Mouse (Mus musculus): ENCODE data around the gene Smarcd1. TPM values are rescaled to one million over a fixed set of nuclear protein-coding genes. Genes with fewer than 3 reads are reported as not detected.

Smarcd1 gene
- polyA plus RNA-seq, 1 experiment from 2014 or later: 34.0 TPM

GRCm38 (mm10) chr15:99708176-99708575 lies 6.2 kb downstream of the Smarcd1 start:
- peaks cover 15% of the 10 kb centered on the region for H3K4me1 ChIP-seq (replicated peaks)
- H3K36me3 ChIP-seq: peaks cover 53% of the 10 kb centered on the region
- H3K4me2 ChIP-seq (replicated peaks): no peak overlapping the region
- no peak for ATAC-seq
- H3K27me3 ChIP-seq (replicated peaks): no peaks in the 10 kb centered on the region
- no peak overlapping the region for H3K9ac ChIP-seq
- H3K4me3 ChIP-seq (replicated peaks): no peak overlapping the region
- no peak overlapping the region for H3K27ac ChIP-seq
- H3K9me3 ChIP-seq: no peaks in the 10 kb centered on the region
- 92% methylated on average over 13 of the region's 13 CpGs for WGBS

- 86% methylated on average over 10 of the region's 10 CpGs for WGBS
- Histone ChIP-seq H3K9me3 (no peaks in the 10 kb centered on the region), H3K27ac (no peak overlapping the region), H3K4me2 (replicated peaks) (no peak overlapping the region), H3K4me3 (replicated peaks) (no peak overlapping the region), H3K36me3 (peaks cover 49% of the 10 kb centered on the region), H3K9ac (no peak overlapping the region), H3K27me3 (replicated peaks) (no peaks in the 10 kb centered on the region), H3K4me1 (replicated peaks) (no peaks in the 10 kb centered on the region)
- no peak for ATAC-seq
Measured at GRCm38 (mm10) chr15:99710221-99711190, 8.6 kb downstream of the Smarcd1 start.

GRCm38 (mm10) chr15:99711491-99711890 lies 9.6 kb downstream of the Smarcd1 start:
- H3K9ac ChIP-seq: no peak overlapping the region
- WGBS: 63% methylated on average over 3 of the region's 3 CpGs

GRCm38 (mm10) chr15:99712666-99713559 lies 11.0 kb downstream of the Smarcd1 start:
- H3K36me3 ChIP-seq: peaks cover 42% of the 10 kb centered on the region
- ATAC-seq: no peak

More at GRCm38 (mm10) chr15:99711491-99711890, 9.6 kb downstream of the Smarcd1 start:
- Histone ChIP-seq H3K4me1 (replicated peaks) (peaks cover 6% of the 10 kb centered on the region; the same call in 1 of the 2 replicates), H3K36me3 (peaks cover 49% of the 10 kb centered on the region), H3K9me3 (no peaks in the 10 kb centered on the region), H3K4me3 (replicated peaks) (no peak overlapping the region), H3K27ac (no peak overlapping the region), H3K27me3 (replicated peaks) (no peaks in the 10 kb centered on the region), H3K4me2 (replicated peaks) (no peak overlapping the region)
- no peak for ATAC-seq

DNA sequence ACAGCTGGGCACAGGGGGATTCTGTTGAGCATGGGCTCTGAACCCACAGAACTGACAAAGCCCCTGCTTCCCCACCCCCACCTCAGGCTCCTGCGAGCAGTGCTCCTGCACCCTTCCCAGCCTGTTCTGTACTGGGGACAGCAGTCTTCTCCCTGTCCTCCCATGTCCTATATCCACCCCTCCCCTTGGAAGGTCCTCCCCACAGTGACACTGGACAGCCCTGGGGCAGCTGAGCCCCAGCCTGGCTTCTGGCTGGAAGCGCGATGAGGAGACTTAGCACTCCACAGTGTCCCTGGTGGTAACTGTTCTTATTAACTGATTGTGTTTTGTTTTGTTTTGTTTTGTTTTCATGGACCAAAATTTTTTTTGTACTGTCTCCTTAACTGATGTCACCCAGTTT lies 11.6 kb downstream of the Smarcd1 start:
- H3K36me3 ChIP-seq: peaks cover 37% of the 10 kb centered on the region
- peaks cover 16% of the 10 kb centered on the region for H3K4me1 ChIP-seq (replicated peaks)
- no peaks in the 10 kb centered on the region for H3K27me3 ChIP-seq (replicated peaks)
- no peak overlapping the region for H3K27ac ChIP-seq
- H3K9me3 ChIP-seq: no peaks in the 10 kb centered on the region
- no peak for ATAC-seq
- WGBS: 79% methylated on average over 3 of the region's 3 CpGs
- no peak overlapping the region for H3K4me2 ChIP-seq (replicated peaks)
- no peak overlapping the region for H3K4me3 ChIP-seq (replicated peaks)
- H3K9ac ChIP-seq: no peak overlapping the region

More at GRCm38 (mm10) chr15:99712666-99713559, 11.0 kb downstream of the Smarcd1 start:
- H3K4me3 ChIP-seq (replicated peaks): no peak overlapping the region
- H3K9me3 ChIP-seq: no peaks in the 10 kb centered on the region
- H3K27ac ChIP-seq: 0 out of 2 replicates have a peak overlapping the region, but pooled peaks have one; percentile 6
- H3K27me3 ChIP-seq (replicated peaks): no peaks in the 10 kb centered on the region
- H3K9ac ChIP-seq: no peak overlapping the region
- peaks cover 12% of the 10 kb centered on the region for H3K4me1 ChIP-seq (replicated peaks)
- WGBS: 69% methylated on average over 13 of the region's 13 CpGs
- no peak overlapping the region for H3K4me2 ChIP-seq (replicated peaks)

- Histone ChIP-seq H3K4me2 (replicated peaks) (no peak overlapping the region), H3K9me3 (no peaks in the 10 kb centered on the region), H3K36me3 (peaks cover 31% of the 10 kb centered on the region), H3K4me3 (replicated peaks) (no peak overlapping the region), H3K27ac (no peak overlapping the region), H3K27me3 (replicated peaks) (no peaks in the 10 kb centered on the region), H3K4me1 (replicated peaks) (peaks cover 16% of the 10 kb centered on the region), H3K9ac (no peak overlapping the region)
- no peak for ATAC-seq
- 67% methylated on average over 4 of the region's 4 CpGs for WGBS
Measured at GRCm38 (mm10) chr15:99714206-99714605, 12.3 kb downstream of the Smarcd1 start.

GRCm38 (mm10) chr15:99714858-99715257 lies 12.9 kb downstream of the Smarcd1 start:
- peak; percentile 26 for ATAC-seq
- 56% methylated on average over 7 of the region's 7 CpGs for WGBS
- peaks cover 26% of the 10 kb centered on the region for H3K36me3 ChIP-seq

DNA sequence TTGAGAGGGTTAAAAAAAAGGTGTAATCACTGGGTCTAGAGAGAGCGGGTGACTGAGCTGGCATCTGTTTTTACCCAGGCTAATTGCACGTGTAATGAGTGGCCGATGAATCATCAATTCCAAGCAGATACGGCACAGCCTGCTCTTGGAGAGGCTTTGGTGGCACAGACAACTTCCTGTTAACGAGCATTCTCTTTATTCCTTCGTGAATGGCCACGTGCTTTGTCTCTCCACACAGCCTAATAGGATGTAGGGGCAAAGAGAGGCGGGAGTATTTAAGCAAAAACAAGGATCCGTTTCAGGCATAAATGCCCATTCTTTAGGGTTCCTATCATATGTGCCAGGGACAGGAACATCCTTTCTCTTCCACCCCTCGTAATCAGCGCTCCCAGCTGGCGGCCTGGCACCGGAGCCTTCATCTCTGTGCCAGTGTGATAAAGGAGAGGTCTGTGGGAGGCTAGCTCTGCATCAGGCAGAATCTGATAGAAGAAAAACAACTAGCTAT lies 13.5 kb downstream of the Smarcd1 start:
- Histone ChIP-seq H3K4me1 (replicated peaks) (peaks cover 16% of the 10 kb centered on the region), H3K36me3 (peaks cover 26% of the 10 kb centered on the region), H3K27ac (no peak overlapping the region), H3K27me3 (replicated peaks) (no peaks in the 10 kb centered on the region), H3K4me2 (replicated peaks) (no peak overlapping the region), H3K9me3 (no peaks in the 10 kb centered on the region), H3K4me3 (replicated peaks) (no peak overlapping the region), H3K9ac (no peak overlapping the region)
- 73% methylated on average over 13 of the region's 13 CpGs for WGBS
- no peak for ATAC-seq

More at GRCm38 (mm10) chr15:99714858-99715257, 12.9 kb downstream of the Smarcd1 start:
- no peaks in the 10 kb centered on the region for H3K27me3 ChIP-seq (replicated peaks)
- peaks cover 16% of the 10 kb centered on the region for H3K4me1 ChIP-seq (replicated peaks)
- H3K9me3 ChIP-seq: no peaks in the 10 kb centered on the region
- H3K4me3 ChIP-seq (replicated peaks): no peak overlapping the region
- H3K27ac ChIP-seq: no peak overlapping the region
- H3K9ac ChIP-seq: no peak overlapping the region
- no peak overlapping the region for H3K4me2 ChIP-seq (replicated peaks)

GRCm38 (mm10) chr15:99715982-99716746 lies 14.2 kb downstream of the Smarcd1 start:
- Histone ChIP-seq H3K4me3 (replicated peaks) (no peak overlapping the region), H3K27me3 (replicated peaks) (no peaks in the 10 kb centered on the region), H3K27ac (no peak overlapping the region), H3K9ac (no peak overlapping the region), H3K9me3 (no peaks in the 10 kb centered on the region), H3K4me1 (replicated peaks) (peaks cover 16% of the 10 kb centered on the region), H3K4me2 (replicated peaks) (no peak overlapping the region), H3K36me3 (peaks cover 22% of the 10 kb centered on the region)
- WGBS: 65% methylated on average over 11 of the region's 11 CpGs
- no peak for ATAC-seq

DNA sequence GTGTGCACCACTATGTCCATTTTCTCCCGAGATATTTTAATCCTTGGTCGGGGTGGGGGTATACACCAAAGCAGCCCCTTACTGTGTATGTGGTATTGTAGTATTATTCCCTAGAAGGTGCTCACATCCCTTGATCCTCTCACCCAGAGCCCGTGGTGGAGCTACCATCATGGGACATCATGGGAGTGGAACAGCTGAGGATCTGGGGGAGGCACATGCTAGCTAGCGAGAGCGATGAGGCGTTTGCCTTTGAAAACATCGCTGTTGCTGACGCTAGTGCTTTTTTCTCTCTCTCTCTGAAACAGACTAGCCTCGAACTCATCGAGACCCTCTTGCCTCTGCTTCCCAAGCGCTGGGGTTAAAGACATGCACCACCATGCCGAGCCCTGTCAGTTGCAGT lies 14.9 kb downstream of the Smarcd1 start:
- peaks cover 16% of the 10 kb centered on the region for H3K4me1 ChIP-seq (replicated peaks)
- H3K27ac ChIP-seq: no peak overlapping the region
- no peaks in the 10 kb centered on the region for H3K27me3 ChIP-seq (replicated peaks)
- H3K4me2 ChIP-seq (replicated peaks): no peak overlapping the region
- no peak overlapping the region for H3K4me3 ChIP-seq (replicated peaks)
- H3K9ac ChIP-seq: no peak overlapping the region
- peaks cover 16% of the 10 kb centered on the region for H3K36me3 ChIP-seq
- H3K9me3 ChIP-seq: no peaks in the 10 kb centered on the region
- 89% methylated on average over 12 of the region's 12 CpGs for WGBS
- no peak for ATAC-seq
